Mouse (Mus musculus) heart, embryonic 15.5 days (tissue): ENCODE data around the gene Nup88. TPM values are rescaled to one million over a fixed set of nuclear protein-coding genes. Genes with fewer than 3 reads are reported as not detected.
"Not testable (repeated sequence)": the region's sequence is repeated elsewhere in the genome, so short reads cannot be mapped to it uniquely, and the experiment has no call there.

Experiments used
- ATAC-seq: fragments of 200-750 bp; cut with Nextera tagmentation; replicated peaks from 2 replicates; pipeline ENCODE4 v1.8.0; 2017; ENCODE audit warnings: low read depth, moderate TSS enrichment; ENCODE audit not compliant: insufficient number of reproducible peaks, insufficient read depth, low FRiP score
- H3K27ac ChIP-seq: fragments of 300-500 bp; sonication (generic); 2 replicates; pipeline ENCODE4 v1.5.1; 2015; ENCODE audit warnings: mild to moderate bottlenecking, inconsistent platforms
- H3K27me3 ChIP-seq: fragments of 300-500 bp; sonication (generic); 2 replicates; pipeline ENCODE4 v1.6.1; 2015; ENCODE audit warnings: inconsistent platforms
- H3K36me3 ChIP-seq: fragments of 300-500 bp; sonication (generic); 2 replicates; pipeline ENCODE4 v1.6.1; 2015; ENCODE audit warnings: mild to moderate bottlenecking, inconsistent platforms
- H3K4me1 ChIP-seq: fragments of 300-500 bp; sonication (generic); replicated peaks from 2 replicates; pipeline ENCODE4 v1.6.1; 2015; ENCODE audit warnings: inconsistent platforms
- H3K4me2 ChIP-seq: fragments of 300-500 bp; sonication (generic); 2 replicates; pipeline ENCODE4 v1.6.1; 2015; ENCODE audit warnings: inconsistent platforms, mild to moderate bottlenecking, moderate library complexity
- H3K4me3 ChIP-seq: fragments of 300-500 bp; sonication (generic); 2 replicates; pipeline ENCODE4 v1.5.1; 2015; ENCODE audit warnings: mild to moderate bottlenecking, inconsistent platforms
- H3K9ac ChIP-seq: fragments of 300-500 bp; sonication (generic); 2 replicates; pipeline ENCODE4 v1.6.1; 2015; ENCODE audit warnings: mild to moderate bottlenecking, inconsistent platforms
- H3K9me3 ChIP-seq: fragments of 300-500 bp; sonication (generic); replicated peaks from 2 replicates; pipeline ENCODE4 v1.6.1; 2016; ENCODE audit warnings: inconsistent platforms
- WGBS: fragments of 180-500 bp; shearing (Covaris S2); methylation state at CpG from one replicate; pipeline ENCODE4 v1.1.7; 2015; ENCODE audit warnings: mixed read lengths; 5-methylcytosine and 5-hydroxymethylcytosine counted together
- polyA plus RNA-seq: library from polyadenylated mRNA; unstranded; fragments of >200 nt; fragmentation: Nextera tagmentation; extraction: Ambion mirVana; gene quantifications from 2 replicates; pipeline ENCODE4 v1.2.1, GENCODE M21; 2015

Nup88 gene
- polyA plus RNA-seq, 1 experiment from 2014 or later: 98.2 TPM

DNA sequence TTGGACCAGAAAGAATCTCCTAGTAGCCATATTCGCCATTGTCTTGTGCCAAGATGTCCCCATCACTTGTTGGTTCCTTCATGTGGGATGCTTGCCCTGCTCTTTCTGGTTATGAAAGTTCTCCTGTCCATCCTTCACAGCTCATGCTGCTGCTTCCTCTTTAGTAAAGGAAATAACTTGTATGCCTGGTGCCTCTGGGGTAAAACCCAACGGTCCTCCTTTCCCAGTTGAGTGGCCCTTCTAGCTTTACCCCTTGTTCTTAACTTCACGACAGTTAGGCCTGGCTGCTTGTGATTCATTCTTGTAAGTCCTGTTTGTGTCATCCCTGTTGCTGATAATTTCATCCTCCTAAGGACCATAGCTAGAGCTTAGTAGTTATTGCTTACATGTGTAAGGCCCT is 58.5 kb downstream of the Nup88 start:
- H3K36me3 ChIP-seq: peaks cover 38% of the 10 kb centered on the region
- H3K9ac ChIP-seq: no peak overlapping the region
- no peak overlapping the region for H3K27ac ChIP-seq
- no peak overlapping the region for H3K4me3 ChIP-seq
- H3K9me3 ChIP-seq: no peaks in the 10 kb centered on the region
- no peak for ATAC-seq
- 92% methylated on average over 3 of the region's 3 CpGs for WGBS
- no peaks in the 10 kb centered on the region for H3K4me1 ChIP-seq
- H3K4me2 ChIP-seq: no peak overlapping the region
- no peaks in the 10 kb centered on the region for H3K27me3 ChIP-seq

GRCm38 (mm10) chr11:70906681-70907080 is 63.1 kb downstream of the Nup88 start:
- no peaks in the 10 kb centered on the region for H3K4me1 ChIP-seq
- no peak overlapping the region for H3K4me3 ChIP-seq
- WGBS: 77% methylated on average over 3 of the region's 3 CpGs
- no peaks in the 10 kb centered on the region for H3K9me3 ChIP-seq
- H3K27me3 ChIP-seq: no peaks in the 10 kb centered on the region
- ATAC-seq: no peak
- no peak overlapping the region for H3K4me2 ChIP-seq
- peaks cover 31% of the 10 kb centered on the region for H3K36me3 ChIP-seq
- H3K9ac ChIP-seq: no peak overlapping the region
- no peak overlapping the region for H3K27ac ChIP-seq

DNA sequence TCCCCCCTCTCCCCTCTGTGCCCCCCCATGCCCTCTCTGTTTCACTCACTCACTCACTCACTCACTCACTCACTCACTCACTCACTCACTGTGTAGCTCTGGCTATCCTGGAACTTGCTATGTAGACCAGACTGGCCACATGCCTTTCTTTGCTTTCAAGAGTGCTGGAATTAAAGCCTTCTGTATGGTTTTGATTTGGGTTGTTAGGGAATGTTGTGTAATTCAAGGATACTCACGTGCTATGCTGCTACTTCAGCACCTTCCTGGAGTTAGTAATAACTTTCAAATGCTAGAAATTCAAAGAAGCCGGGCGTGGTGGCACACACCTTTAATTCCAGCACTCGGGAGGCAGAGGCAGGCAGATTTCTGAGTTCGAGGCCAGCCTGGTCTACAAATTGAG is 71.6 kb downstream of the Nup88 start:
- not testable (repeated sequence) for ATAC-seq, H3K4me2 ChIP-seq, H3K4me3 ChIP-seq, H3K9me3 ChIP-seq, H3K9ac ChIP-seq, H3K27me3 ChIP-seq, H3K4me1 ChIP-seq, H3K27ac ChIP-seq
- peaks cover 29% of the 10 kb centered on the region for H3K36me3 ChIP-seq
- 93% methylated on average over 5 of the region's 5 CpGs for WGBS

GRCm38 (mm10) chr11:70897680-70898079 is 72.1 kb downstream of the Nup88 start:
- Histone ChIP-seq H3K27me3 (no peaks in the 10 kb centered on the region), H3K36me3 (peaks cover 29% of the 10 kb centered on the region), H3K9ac (no peak overlapping the region), H3K4me3 (no peak overlapping the region), H3K9me3 (no peaks in the 10 kb centered on the region; the same call in 1 of the 2 replicates), H3K4me1 (no peaks in the 10 kb centered on the region), H3K4me2 (no peak overlapping the region), H3K27ac (no peak overlapping the region)
- WGBS: 85% methylated on average over 3 of the region's 3 CpGs
- no peak for ATAC-seq

Other genes with a start within 250 kb of the Nup88 start
- gene Zfp3, start 205.8 kb downstream of the Nup88 start, polyA plus RNA-seq: 8.4 and 9.3 TPM in 2 replicates
- 0.45 and 0.60 TPM in 2 replicates for gene Scimp, start 157.4 kb downstream of the Nup88 start, polyA plus RNA-seq
- 26.4 and 29.1 TPM in 2 replicates for gene Rabep1, start 125.2 kb downstream of the Nup88 start, polyA plus RNA-seq
- 47.6 and 53.1 TPM in 2 replicates for gene Rpain, start 240 bp upstream of the Nup88 start, polyA plus RNA-seq
- gene C1qbp, start 13.1 kb upstream of the Nup88 start, polyA plus RNA-seq: 231 and 266 TPM in 2 replicates
- gene Dhx33, start 34.5 kb upstream of the Nup88 start, polyA plus RNA-seq: 11.4 and 13.7 TPM in 2 replicates
- gene Mis12, start 49.6 kb upstream of the Nup88 start, polyA plus RNA-seq: 23.0 and 25.4 TPM in 2 replicates
- 31.7 and 35.6 TPM in 2 replicates for gene Derl2, start 49.9 kb upstream of the Nup88 start, polyA plus RNA-seq
- gene 6330403K07Rik, start 63.5 kb upstream of the Nup88 start, polyA plus RNA-seq: 25.5 and 36.7 TPM in 2 replicates
- 0.04 and 0.16 TPM in 2 replicates for gene Nlrp1a, start 174.7 kb upstream of the Nup88 start, polyA plus RNA-seq